Mouse (Mus musculus): Measurements from ENCODE around the gene 4932415D10Rik.
A peak's percentile ranks its signal among the peaks of the same experiment; 100 is the strongest.

Gene 4932415D10Rik

GRCm38 (mm10) chr10:82316482-82316881, at the start of gene 4932415D10Rik:
4932415D10Rik (minus strand) TSS chr10:82316582.
- DNase-seq (ENCODE audit: low read depth, low spot score) = no peak

GRCm38 (mm10) chr10:82361911-82362310, 45.5 kb upstream of the 4932415D10Rik start:
- DNase-seq (ENCODE audit: low read depth, low spot score) = no peak

GRCm38 (mm10) chr10:82355401-82355800, 39.0 kb upstream of the 4932415D10Rik start:
- DNase-seq (ENCODE audit: low read depth, low spot score) = no peak

- peak; percentile 89 for DNase-seq (ENCODE audit: low read depth, low spot score)
These were observed 38.0 kb upstream of the 4932415D10Rik start, which contains the start of gene Gm4924 for GRCm38 (mm10) chr10:82354083-82355010. Gm4924 (plus strand) TSS chr10:82354255.

- DNase-seq (ENCODE audit: low read depth, low spot score) = no peak
These were observed 13.4 kb upstream of the 4932415D10Rik start for GRCm38 (mm10) chr10:82329826-82330225.

- DNase-seq (ENCODE audit: low read depth, low spot score) = no peak
These were observed 3.8 kb upstream of the 4932415D10Rik start for GRCm38 (mm10) chr10:82320134-82320533.

GRCm38 (mm10) chr10:82296440-82296839, 19.9 kb downstream of the 4932415D10Rik start:
- no peak for DNase-seq (ENCODE audit: low read depth, low spot score)

- DNase-seq (ENCODE audit: low read depth, low spot score) = no peak
These were observed 59.1 kb downstream of the 4932415D10Rik start for GRCm38 (mm10) chr10:82257331-82257730.

DNA sequence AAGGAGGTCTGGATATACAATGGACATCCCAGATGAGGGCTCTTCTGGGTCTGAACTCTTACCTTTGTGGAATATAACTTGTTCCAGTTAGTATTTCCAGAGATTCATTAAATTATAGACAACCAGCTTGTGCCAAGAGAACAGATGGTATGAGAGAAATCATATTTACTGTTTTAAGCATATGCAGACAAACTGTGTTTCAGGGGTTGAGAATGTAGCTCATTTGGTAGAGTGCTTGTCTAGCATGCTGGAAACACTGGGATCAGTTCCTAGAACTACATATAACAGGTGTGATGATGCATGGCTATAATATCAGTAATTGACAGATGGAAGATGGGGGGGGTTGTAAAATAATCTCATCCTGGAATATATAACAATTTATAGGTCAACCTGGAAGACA, 71.4 kb downstream of the 4932415D10Rik start:
- DNase-seq (ENCODE audit: low read depth, low spot score) = no peak

GRCm38 (mm10) chr10:82241401-82241788, 75.0 kb downstream of the 4932415D10Rik start:
- DNase-seq (ENCODE audit: low read depth, low spot score) = no peak

- DNase-seq (ENCODE audit: low read depth, low spot score) = peak; percentile 81
These were observed 75.5 kb downstream of the 4932415D10Rik start, which contains the start of gene Zfp938 for GRCm38 (mm10) chr10:82240742-82241400. Zfp938 (minus strand) TSS chr10:82241280.

All from forelimb bud, embryonic 11.5 days (tissue).